Mouse (Mus musculus): ENCODE results near the gene Prkab1.
A peak's percentile ranks its signal among the peaks of the same experiment; 100 is the strongest.

Prkab1 gene

DNA sequence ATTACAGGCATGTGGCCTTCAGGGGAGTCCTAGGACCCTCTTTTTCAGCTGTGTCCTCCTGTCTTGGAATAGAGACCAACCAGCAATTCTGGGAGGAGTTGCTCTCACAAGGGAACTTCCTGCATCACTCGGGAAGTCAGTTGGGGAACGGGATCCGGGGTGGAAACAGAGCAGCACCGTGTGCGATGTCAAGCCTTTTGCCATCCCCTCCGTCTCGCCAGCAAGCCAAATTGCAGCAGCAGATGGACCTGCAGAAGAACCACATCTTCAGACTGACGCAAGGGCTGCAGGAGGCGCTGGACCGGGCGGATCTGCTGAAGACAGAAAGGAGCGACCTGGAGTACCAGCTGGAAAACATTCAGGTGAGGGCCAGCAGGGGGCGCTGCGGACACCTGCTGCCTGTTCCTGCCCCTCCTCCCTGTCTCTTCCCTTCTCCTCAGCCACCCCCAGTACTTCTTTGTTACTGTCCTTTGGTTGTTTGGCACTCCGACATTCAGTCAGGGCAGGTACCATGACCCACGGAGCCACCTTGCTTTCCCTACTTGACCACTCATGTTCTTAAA lies 45.1 kb downstream of the Prkab1 start:
- no peak for DNase-seq (ENCODE audit: low spot score in 2 of 2)

- no peak for DNase-seq (ENCODE audit: low spot score in 2 of 2)
Observed at GRCm38 (mm10) chr5:115978255-115978654, 46.1 kb downstream of the Prkab1 start.

DNA sequence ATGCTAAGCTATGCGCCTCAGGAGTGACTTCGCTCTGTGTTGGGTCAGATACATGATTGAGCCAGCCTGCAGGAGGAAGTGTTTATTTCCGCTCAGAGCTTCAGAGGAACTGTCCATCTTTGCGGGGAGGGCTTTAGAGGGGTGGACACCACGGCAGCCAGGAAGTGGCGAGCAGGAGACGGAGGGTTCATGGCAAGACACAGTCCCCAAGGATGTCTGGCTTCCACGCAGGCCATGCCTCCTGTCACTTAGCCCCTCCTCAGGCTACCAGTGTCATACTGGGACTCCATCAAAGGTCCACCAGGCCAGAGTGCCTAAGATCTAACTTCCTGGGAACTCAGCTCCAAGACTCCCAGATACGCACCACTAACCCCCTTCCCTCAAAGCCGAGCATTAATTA lies 46.6 kb downstream of the Prkab1 start:
- DNase-seq (ENCODE audit: low spot score in 2 of 2) = peak; percentile 61 to 77

DNA sequence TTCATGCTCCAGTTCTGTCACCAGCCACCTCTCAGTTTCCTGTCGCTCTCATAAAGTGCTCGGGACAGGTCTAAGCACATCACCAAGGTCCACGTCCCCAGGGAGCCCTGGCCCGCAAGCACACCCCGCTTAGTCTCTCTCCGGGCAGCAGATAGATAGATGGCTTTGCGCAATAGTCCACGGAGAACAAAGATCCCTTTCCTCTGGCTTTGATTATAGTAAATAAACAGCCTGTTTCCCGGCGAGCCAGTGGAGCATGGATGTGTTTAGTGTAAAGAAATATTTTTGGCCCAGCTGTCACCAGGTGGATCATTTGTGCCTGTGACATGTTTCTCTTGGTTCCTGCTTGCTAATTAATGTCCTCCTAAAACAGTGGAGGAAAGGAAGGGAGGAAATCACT lies 47.0 kb downstream of the Prkab1 start:
- no peak for DNase-seq (ENCODE audit: low spot score in 2 of 2)

DNA sequence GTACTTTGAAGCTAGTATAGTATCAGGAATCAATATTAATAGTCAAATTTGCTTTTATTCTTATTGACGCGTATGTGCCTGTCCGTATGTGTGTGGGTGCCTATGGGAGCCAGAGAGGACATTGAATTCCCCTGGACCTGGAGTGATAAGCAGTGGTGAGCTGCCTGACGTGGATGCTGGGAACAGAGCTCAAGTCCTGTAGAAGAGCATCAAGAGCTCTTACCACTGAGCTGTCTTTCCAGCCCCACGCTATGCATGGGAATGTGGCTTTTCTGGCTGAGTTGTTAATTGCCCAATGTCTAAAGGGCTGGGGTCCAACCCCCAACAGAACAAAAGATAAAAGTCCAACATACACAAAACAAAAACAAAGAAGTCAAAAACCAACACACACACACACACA lies 47.9 kb downstream of the Prkab1 start:
- no peak for DNase-seq (ENCODE audit: low spot score in 2 of 2)

DNA sequence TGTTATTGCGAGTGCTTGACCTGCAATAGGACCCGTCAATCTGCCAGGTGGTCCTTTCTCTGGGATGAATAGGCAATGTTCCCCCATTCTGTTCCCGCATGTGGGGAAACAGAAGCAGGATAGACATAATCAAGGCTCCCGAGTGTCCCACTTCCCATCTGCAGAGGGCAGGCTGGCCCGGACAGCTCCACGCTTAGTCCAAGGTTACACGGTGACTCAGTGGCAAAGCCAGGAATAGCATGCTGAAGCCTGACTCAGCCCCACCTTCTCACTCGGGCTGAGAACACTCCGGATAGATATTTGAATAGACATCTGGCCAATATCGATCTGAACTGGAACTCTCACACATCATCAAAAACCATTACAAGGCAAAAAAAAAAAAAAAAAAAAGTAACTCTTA lies 48.6 kb downstream of the Prkab1 start:
- no peak for DNase-seq (ENCODE audit: low spot score in 2 of 2)

GRCm38 (mm10) chr5:115971236-115971635 lies 53.1 kb downstream of the Prkab1 start:
- no peak for DNase-seq (ENCODE audit: low spot score in 2 of 2)
